Mouse (Mus musculus) 416B (cell line): ENCODE results near the gene Kcnn1.

Experiments
- DNase-seq: peaks from one replicate; pipeline ENCODE4 v3.0.0; 2011; ENCODE audit warnings: low read depth

Gene Kcnn1

DNA sequence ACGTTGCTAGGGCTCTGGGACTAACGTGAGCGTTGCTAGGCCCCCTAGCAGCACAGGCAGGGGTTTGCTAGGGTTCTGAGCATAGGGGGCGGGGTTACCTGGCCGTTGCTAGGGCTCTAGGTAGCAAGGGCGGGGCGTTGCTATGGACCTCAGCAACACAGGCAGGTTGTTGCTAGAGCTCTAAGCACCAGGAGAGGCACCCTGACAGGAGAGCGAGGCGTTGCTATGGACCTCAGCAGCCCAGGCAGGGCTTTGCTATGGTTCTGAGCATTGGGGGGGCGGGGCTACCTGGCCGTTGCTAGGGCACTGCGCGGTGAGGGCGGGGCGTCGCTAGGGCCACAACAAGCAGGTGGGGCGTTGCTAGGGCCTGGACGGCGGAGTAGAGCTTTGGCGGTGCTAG is 70.4 kb downstream of the Kcnn1 start:
- no peak for DNase-seq
